Mouse (Mus musculus) left cerebral cortex, adult 18-20 months (tissue): ENCODE data around the gene Il12rb2. TPM values are rescaled to one million over a fixed set of nuclear protein-coding genes. Genes with fewer than 3 reads are reported as not detected.
A peak's percentile ranks its signal among the peaks of the same experiment; 100 is the strongest.

Experiments used
- DNase-seq, 2 experiments: peaks; one replicate each; pipeline ENCODE4 v3.0.0; 2021 to 2022; ENCODE audit warnings: low spot score in 2 of 2, mixed read lengths in 1 of 2
- long read RNA-seq, 2 experiments: library from polyadenylated mRNA; stranded (forward); transcript quantifications; one replicate each; pipeline ENCODE4 v2.0.0; 2021
- total RNA-seq, 2 experiments: library from RNA; stranded (reverse); gene quantifications; 2 replicates each; pipeline ENCODE4 v1.2.3; 2021

Gene Il12rb2
- not detected for total RNA-seq
- long read RNA-seq, experiment 1 = 0 reads
- long read RNA-seq, experiment 2 = 0 reads

DNA sequence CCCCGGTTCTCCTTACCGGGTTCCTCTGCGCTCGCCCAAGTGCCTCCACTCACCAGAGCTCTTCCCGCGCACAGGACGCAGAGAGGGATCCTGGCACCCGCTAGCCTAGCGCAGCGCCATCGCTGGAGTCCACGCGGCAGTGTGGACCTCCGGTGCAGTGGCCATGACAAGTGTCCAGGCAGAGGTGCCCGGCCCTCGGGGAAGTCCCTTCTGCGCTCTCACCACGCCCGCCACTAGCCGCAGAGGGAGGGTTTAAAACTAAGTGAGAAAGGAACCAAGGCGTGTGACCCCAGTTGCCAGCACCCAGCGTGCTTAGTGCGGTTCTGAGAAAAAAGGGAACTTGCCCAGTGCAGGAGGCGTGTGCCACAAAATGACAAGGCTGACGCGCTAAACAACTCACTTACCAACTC lies at the start of gene Il12rb2:
Il12rb2 (minus strand) TSS at position 207 of the 410 bp plus-strand sequence.
- no peak for DNase-seq

DNA sequence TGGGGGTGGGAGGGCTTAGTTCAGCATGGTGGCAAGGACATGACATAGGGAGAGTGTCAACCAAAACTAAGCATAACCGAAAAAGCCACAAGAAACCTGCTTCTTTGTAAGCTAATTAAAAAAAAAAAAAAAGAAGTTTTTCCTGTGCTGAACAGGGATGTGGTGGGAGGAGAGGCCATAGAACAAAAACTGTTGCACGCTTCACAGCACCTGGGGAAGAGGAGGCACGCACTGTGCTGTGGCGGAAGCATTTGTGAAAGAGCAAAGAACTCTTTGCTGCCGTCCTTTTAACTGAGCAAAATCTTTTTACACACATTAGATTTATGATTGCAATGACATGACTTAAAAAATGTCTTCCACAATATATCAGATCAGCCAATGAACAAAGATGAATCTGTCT lies 45.8 kb upstream of the Il12rb2 start:
- no peak for DNase-seq

DNA sequence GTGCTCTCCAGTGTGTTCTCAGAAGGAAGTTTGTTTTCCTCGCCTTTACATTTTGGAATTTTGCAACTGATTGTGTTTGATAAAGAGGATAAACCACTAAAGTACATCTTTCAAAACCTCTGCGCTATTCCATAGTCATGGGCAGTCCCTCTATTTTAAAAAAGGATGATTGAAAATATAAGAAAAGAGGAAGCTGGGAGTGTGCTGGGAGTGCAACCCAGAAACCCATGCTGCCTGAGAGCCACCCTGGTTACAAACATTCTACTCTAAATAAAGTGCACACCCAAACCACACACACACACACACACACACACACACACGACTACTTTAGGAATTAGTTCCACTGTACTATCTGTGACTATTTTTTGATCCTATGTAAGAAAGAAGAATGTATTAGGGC lies 40.6 kb upstream of the Il12rb2 start:
- DNase-seq = no peak

DNA sequence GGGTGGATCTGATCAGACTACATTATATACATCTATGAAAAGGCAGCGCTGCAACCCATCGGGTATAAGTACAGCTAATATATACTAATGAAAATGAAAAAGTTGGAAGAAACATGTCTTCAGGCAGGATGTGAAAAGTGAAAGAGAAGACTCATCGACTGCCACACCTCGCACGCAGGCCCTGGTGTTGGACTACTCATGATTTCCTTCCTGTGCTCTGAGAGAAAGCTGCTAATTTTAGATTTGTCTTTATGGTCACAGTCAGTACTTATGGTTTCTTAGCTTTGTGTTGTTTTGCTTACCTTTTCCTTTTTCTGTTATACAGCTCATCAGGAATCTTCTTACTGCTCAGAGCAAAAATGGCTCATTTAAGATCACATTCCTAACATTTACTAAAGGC lies 39.3 kb upstream of the Il12rb2 start:
- no peak for DNase-seq

DNA sequence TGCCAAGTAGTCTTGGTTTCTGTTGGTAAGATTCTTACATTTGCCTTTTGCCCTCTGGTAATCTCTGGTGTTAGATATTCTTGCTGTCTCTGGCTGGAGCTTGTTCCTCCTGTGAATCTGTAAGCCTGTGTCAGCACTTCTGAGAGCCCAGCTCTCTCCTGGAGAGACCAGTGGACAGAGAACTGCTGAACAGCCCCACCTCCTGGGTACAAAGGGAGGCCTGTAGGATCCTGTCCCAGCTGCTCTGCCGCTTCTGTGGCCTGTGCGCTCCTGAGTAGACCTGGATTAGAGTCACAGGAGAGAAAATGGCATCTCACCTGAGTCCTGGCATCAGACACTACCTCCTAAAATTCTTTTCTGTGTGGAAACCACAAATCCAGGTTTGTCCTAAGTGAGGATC lies 37.4 kb upstream of the Il12rb2 start:
- no peak for DNase-seq

DNA sequence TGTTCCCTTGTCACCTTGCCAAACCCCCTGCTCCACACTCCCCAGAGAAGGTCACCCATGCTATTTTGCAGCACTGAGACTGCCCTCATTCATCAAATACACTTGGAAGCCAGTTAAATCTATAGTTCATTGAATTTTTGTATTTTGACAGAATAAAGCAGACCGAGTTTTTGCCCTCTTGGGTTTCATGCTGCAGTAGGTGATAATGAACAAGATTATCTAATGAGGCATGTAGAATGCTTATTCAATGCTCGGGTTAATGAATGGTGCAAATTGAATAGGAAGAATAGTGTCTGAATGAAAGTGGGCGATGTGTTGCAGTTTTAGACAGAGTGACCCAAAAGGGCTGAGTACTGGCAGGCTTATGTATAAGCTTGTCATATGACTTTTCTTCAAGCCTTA lies 29.3 kb upstream of the Il12rb2 start:
- no peak for DNase-seq

DNA sequence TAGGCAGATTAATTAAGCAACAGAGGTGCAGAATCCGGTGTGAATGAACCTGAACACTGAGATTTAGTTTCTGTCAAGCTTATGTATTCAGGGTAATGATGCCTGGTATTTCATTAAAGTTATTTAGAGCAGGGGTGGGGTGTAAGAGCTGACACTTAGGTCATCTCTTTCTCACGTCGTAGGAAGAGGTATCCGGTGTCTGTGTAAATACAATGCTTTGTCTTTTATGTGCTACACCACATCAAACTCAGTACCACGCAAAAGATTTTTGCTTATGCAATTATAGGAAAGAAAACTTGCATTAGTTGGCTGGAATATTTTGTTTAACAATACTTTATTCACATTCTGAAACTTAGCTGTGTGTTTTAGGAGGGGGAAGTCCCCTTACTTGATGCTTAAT lies 23.6 kb upstream of the Il12rb2 start:
- DNase-seq = no peak

DNA sequence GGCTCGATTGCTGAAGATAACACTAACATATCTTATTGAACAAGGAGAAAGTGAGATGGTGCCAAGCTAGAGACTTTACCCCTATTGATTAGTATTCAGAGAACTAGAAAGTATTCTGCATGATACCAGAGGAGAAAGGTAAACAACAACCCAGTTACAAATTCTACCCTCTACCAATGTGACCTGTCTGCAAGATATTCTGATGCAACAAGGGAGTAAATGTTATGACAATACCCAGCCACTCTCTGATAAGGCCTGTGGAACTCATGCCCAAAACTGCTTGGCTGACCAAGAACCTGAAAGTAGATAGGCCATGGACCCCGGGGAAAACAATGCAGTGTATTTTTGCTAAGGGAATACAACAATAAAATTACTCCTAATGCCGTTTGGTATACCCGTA lies 10.2 kb downstream of the Il12rb2 start:
- no peak for DNase-seq

DNA sequence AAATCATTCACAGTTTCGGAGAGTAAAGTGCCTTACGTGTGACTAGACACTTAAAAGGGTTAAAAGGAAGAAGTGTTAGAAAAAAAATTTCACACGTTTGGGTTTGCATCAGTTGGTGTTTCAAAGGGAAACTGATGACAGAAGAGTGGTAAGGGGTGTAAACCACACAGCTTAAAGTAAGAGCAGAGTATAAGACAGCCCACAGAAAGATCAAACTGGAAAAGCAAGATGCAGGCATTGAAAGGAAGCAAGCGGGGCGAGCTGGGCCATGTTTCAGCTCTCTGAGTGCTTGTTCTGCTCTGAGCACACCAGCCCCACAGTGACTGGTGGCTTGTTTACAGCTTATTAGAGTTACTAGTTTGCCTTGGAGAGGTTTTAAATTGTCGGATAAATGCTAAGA lies 27.9 kb downstream of the Il12rb2 start:
- no peak for DNase-seq

DNA sequence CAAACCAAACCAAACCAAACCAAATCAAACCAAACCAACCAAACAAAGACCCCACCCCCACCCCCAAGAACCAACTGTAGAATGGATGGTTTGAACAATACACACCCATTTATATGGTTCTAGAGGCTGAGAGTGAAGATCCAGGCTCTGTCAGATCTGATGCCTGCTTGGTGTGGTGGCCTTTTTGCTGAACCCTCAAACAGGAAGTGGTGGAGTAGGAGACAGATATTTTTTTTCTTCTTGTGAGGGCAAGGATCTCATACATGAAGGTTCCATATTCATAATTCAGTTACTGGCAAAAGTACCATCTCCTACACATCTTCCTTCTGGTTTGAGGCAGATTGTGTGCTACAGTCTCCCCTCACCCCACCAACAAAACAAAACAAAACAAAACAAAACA lies 36.5 kb downstream of the Il12rb2 start:
- DNase-seq = no peak

DNA sequence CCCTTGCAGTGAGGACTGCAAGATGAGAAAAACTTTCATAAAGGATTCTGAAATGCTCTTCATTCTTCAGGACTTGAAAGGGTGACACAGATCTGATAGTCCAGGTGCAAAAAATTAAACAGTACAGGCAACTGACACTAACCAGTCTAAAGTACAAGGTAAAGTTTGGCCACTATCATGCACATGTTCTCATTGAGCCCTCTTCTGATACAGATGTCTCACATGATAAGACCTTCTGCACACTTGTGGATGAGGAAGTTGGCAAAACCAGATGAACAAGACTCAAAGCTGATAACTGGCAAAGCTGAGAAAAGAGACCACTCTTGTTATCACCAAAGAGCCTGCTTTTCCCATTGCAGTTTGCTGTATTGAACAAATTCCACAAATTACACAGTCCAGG lies 38.0 kb downstream of the Il12rb2 start:
- DNase-seq = no peak

DNA sequence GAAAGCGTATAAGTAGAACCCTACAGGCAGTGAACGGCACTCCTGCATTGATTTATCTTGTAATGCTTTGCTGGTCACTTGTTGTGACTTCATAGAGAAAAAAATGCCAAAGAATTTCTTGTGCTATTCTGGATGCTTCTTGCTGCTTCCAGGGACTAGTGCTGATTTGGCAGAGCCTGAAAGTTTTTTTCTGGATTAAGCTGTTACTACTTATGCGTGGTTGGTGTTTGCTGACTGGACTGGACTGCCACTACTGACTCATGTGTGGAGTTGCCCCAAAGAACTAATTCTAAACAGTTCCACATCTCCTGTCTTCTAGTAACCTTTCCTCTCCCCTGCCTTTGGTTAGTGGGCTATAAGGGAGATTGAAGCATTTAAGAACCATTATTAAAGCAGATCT lies 52.2 kb downstream of the Il12rb2 start:
- DNase-seq = no peak

DNA sequence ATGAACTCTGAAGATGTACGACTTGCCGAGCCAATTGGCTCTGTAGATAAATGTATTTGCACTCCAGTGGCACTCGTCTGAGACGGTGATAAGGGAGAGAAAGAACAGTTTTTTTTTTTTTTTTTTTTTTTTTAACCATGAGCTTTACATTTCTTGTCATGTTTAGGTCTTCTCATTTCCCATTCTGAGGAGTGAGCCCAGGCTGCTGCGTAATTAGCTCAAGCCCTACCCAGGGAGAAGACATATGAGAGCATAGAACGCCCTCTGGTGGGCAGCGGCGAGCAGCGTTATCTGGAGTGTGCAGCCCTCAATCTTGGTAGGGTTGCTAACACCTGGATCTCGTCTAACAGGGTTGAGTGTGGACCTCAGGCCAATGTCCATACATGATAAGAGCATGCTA lies 57.5 kb downstream of the Il12rb2 start:
- peak; percentile 75 to 77 for DNase-seq

DNA sequence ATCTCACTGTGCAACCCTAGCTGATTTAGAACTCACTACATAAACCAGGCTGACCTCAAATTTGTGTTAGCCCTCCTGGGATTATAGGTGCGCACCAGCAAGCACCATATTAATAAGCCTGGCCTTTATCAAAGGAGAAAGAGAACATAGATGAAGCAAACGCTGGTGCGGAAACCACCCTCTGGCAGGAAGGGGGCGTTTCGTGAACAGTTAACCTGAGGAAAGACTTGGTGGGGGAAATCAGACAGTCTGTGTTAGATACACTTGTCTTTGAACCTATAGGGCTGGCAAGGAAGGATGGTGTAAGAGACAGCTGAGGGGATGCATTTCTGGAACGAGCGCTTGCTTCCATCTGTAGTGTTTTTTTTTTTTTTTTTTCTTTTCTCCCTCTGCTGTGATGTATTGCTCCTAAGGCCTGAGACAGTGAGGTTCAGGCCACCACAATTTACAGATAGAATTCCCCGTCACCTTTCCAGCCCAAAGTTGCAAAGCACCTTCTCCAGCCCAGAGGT lies 58.1 kb downstream of the Il12rb2 start:
- no peak for DNase-seq

DNA sequence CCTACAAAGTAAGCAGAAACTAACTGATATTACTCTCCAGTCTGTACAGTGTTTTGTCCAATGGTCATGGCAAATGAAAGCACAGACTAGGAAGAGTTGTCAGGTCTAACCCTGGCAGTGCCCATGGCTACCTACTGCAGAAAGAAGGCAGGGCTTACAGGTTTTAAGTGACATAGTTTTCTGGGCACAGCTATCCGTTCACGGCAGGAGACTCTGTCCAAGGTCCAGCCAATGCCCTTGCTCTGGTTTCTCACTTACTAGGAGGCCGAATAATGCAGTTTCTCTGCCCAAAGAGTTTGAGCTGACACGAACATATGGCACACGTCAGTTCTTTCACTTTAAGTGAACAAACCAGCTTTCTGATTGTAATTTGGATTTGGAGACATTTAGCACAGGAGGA lies 58.9 kb downstream of the Il12rb2 start:
- DNase-seq = no peak

DNA sequence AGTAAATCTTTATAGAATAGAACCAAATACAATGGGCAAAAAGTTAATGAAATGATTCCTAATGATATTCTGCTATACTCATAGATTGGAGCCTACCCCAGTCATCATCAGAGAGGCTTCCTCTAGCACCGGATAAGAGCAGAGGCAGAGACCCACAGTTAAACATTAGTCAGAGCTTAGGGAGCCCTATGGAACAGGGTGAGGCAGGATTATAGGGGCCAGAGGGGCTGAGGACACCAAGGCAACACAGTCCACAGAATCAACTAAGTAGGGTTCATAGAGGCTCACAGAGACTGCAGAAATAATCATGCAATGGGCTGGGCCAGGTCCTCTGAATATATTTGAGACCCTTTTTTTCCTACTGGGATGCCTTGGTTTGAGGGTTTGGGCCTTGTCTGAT lies 61.3 kb downstream of the Il12rb2 start:
- no peak for DNase-seq

DNA sequence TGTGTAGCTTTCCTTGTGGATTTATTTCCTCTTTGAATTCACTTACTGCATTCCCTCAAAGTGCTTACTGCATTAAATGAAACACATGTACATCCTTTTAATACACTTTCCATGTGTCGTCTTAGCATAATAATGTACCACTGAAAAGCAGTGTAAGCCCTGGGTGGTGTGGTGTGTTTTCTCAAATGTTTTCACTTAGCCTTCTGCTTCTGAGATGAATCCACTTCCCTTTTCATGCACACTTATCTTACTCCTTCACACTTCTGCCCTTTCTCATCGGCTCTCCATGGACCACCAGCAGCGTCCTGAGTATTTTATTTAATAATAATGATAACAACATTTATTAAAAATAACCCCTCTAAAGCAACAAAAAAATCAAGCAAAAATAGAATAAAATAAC lies 66.2 kb downstream of the Il12rb2 start:
- DNase-seq = no peak

DNA sequence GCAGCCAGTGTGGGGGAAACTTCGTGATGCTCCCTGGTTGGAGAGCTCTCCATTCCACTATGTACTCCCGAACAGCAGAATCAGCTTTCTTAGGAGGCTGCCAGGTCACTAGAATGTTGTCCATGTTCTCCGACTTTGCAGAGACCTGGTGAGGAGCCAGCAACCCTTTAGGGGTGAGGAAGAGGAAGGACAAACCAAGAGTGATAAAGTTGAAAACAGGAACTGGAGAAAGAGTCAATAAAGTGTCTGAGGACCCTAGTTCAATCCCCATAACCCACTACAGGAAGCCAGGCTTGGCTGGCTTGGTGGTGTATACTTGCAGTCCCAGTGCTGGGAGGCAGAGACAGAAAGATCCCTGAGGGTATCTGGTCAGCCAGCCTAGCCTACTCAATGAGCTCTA lies 67.0 kb downstream of the Il12rb2 start:
- DNase-seq = no peak

DNA sequence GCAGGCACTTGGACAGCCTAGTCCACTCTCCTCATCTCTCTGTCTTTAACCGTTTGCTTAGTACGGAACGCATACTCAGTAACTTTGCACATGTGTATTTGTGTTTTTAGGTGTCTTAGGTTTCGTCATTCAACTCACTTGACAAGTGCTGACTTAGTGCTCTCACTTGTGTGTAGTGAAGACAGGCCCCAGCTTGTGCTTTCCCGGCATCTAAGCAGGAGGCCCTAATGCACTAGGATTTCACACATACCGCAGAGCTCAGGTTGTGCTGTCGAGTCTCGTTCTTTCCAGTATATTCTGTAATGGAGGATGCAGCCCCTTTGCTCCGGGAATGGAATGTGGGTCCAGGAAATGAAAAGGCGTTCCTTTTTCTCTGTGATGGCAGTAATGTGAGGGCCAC lies 72.8 kb downstream of the Il12rb2 start:
- no peak for DNase-seq

DNA sequence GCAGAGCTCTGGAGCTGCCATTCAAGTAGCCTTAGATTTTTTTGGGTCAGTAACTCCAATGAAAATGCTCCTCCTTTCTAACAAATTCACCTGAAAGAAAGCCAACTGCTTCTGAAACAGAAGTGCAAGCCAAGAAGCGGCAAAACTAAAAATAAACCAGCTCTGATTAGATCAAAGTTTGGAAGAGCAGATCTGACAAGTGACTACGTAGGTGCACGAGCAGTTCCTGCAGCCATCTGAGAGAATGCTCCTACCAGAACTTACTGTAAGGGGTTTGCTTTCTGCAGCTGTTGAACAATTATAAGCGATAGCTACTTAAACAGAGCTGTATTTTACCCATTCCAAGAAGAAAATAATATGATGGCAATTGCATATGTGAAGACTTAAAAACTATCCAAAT lies 73.5 kb downstream of the Il12rb2 start:
- no peak for DNase-seq

DNA sequence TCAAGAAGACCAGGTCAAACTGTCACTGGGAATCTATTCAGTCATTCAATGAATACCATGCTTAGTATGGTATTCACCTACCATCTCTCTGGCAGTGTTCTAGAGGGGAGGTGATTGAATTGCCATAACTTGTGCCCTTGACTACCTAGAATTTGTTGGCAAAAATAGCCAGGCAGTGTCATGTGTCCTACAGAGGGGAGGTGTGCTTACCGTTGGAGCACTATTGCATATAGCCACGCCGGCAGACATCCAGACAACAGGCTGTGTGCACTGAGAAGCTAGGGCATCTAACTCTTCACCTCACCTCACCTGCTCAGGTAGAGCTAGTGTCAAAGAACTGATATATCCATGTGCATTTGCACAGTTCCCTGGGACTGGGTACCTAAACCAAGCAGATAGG lies 74.8 kb downstream of the Il12rb2 start:
- DNase-seq = no peak

DNA sequence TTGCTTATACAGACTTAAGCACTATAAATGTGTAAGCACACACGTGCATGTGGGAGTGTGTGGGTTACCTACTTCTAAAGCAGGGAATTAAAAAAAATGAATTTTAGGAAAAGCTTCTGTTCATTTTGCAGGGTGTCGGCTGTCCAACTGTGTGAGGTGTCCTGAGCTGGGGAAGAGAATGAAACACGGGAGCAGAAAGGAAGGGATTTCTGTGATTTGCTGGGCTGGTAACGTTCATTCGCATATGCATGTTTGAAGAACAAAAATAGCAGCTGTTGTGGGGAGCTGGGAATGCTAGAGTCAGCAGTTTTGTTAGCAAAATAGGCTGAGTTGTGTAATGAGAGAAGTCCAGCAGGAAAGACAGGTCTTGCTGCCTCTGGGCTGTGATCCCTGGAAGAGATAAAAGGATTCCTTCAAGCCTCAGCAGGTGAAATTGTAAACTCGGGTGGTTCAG lies 75.3 kb downstream of the Il12rb2 start:
- DNase-seq = peak; percentile 23 to 50

DNA sequence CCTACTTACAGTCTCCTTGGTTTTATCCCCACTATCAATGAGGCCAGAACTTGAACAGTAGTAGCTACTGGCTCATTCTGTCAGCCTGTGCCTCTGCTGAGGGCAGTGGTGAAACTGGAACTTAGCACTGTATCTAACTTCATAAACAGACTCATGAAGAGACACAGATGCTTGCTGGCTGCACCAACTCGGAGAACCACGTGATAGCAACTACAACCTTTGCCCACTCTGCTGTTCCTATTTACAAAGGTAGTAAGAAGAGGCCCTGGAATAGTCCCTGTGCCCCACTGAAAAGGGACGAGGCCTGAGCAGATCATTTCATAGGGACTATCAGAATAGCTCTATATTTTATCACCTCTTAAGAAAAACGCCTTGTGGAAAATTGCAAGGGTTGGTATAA lies 75.7 kb downstream of the Il12rb2 start:
- no peak for DNase-seq

DNA sequence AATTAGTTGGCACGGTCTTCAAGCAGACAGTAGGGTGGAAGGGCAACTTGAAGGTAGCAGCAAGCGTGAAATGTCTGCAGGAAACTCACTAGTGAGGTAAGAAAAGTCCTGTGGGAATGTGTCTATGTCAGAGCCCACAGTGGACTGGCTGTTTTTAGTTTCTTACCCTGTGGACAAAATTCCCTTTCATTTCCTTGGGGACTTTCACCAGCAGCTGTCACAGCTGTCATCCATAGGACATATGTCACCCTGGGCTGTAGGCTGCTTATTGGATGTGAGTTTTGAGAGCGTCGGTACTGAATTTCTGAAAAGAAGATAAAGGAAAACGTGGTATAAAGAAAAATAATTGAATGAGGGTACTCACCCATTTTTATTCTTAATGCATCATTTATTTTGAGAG lies 77.2 kb downstream of the Il12rb2 start:
- no peak for DNase-seq
